In genomic region chr14:29841361-29842117, GRCm38 (mm10) we compare ENCODE assay signal across 27 mouse cellular contexts.
DNase-seq lines count a peak whose midpoint lies in the region; ATAC-seq and TF ChIP-seq lines count a peak whose summit lies in the region.
"Had no signal": no experiment of that assay in that cellular context is flagged by ENCODE, and none has a peak within 500 bp of the region (broad histone marks: within the 10 kb centered on the region; RNA-seq: fewer than 3 reads in every experiment).

No protein-coding gene starts in this region.

- H3K4me3 ChIP-seq in hindbrain, embryonic 16.5 days (ENCODE audit: low read length) = no peak overlapping the region
- no peak overlapping the region for H3K4me3 ChIP-seq in hindbrain, embryonic 14.5 days (replicated peaks; ENCODE audit: low read length)
- H3K4me3 ChIP-seq in midbrain, postnatal 0 days (ENCODE audit: low read depth, low read length) = no peak overlapping the region
- H3K4me3 ChIP-seq in midbrain, embryonic 15.5 days = no peak overlapping the region
- H3K4me3 ChIP-seq: embryonic facial prominence, embryonic 13.5 days; forebrain, embryonic 10.5 days; forebrain, embryonic 15.5 days; hindbrain, embryonic 13.5 days; kidney, embryonic 15.5 days; layer of hippocampus, adult 2 months; limb, embryonic 12.5 days; liver, embryonic 15.5 days; midbrain, embryonic 10.5 days; myocyte; neural tube, embryonic 12.5 days had no signal

- H3K27ac ChIP-seq in hindbrain, embryonic 16.5 days (ENCODE audit: low read depth, low read length) = no peak overlapping the region
- no peak overlapping the region for H3K27ac ChIP-seq in hindbrain, embryonic 14.5 days
- H3K27ac ChIP-seq in midbrain, postnatal 0 days (ENCODE audit: low read depth, low read length) = no peak overlapping the region
- H3K27ac ChIP-seq in midbrain, embryonic 15.5 days = no peak overlapping the region
- H3K27ac ChIP-seq: embryonic facial prominence, embryonic 13.5 days; forebrain, embryonic 10.5 days; forebrain, embryonic 15.5 days; hindbrain, embryonic 13.5 days; kidney, embryonic 15.5 days; layer of hippocampus, adult 2 months; limb, embryonic 12.5 days; liver, embryonic 15.5 days; midbrain, embryonic 10.5 days; neural tube, embryonic 12.5 days had no signal

- peak; percentile 71 for ATAC-seq in hindbrain, embryonic 16.5 days
- ATAC-seq in hindbrain, embryonic 14.5 days (ENCODE audit: low FRiP score) = no peak
- no peak for ATAC-seq in midbrain, postnatal 0 days (ENCODE audit: low FRiP score)
- no peak for ATAC-seq in midbrain, embryonic 15.5 days (replicated peaks)
- ATAC-seq: CD4-positive, CD25-positive, alpha-beta regulatory T cell, adult 4 months; forebrain, embryonic 15.5 days; midbrain, embryonic 16.5 days had no signal

- no peak overlapping the region for H3K9ac ChIP-seq in hindbrain, embryonic 16.5 days (ENCODE audit: low read depth, low read length)
- no peak overlapping the region for H3K9ac ChIP-seq in hindbrain, embryonic 14.5 days
- no peak overlapping the region for H3K9ac ChIP-seq in midbrain, postnatal 0 days (replicated peaks; ENCODE audit: low read length, poor library complexity, severe bottlenecking)
- no peak overlapping the region for H3K9ac ChIP-seq in midbrain, embryonic 15.5 days
- H3K9ac ChIP-seq: embryonic facial prominence, embryonic 13.5 days; forebrain, embryonic 15.5 days; hindbrain, embryonic 13.5 days; kidney, embryonic 15.5 days; limb, embryonic 12.5 days; liver, embryonic 15.5 days; lung, embryonic 14.5 days; neural tube, embryonic 12.5 days had no signal

- no peaks in the 10 kb centered on the region for H3K4me1 ChIP-seq in hindbrain, embryonic 16.5 days (ENCODE audit: control insufficient read depth, insufficient read depth, low read depth, low read length)
- no peaks in the 10 kb centered on the region for H3K4me1 ChIP-seq in hindbrain, embryonic 14.5 days (replicated peaks; ENCODE audit: control insufficient read depth, insufficient read depth, low read length)
- no peaks in the 10 kb centered on the region for H3K4me1 ChIP-seq in midbrain, postnatal 0 days (ENCODE audit: insufficient read depth, low read length)
- H3K4me1 ChIP-seq in midbrain, embryonic 15.5 days = no peaks in the 10 kb centered on the region
- H3K4me1 ChIP-seq: embryonic facial prominence, embryonic 13.5 days; forebrain, embryonic 10.5 days; forebrain, embryonic 15.5 days; hindbrain, embryonic 13.5 days; kidney, embryonic 15.5 days; limb, embryonic 12.5 days; liver, embryonic 15.5 days; midbrain, embryonic 10.5 days; neural tube, embryonic 12.5 days had no signal

- 80% methylated on average over 7 of the region's 7 CpGs for WGBS in hindbrain, embryonic 16.5 days
- WGBS in hindbrain, embryonic 14.5 days = 88% methylated on average over 7 of the region's 7 CpGs
- 89% methylated on average over 7 of the region's 7 CpGs for WGBS in midbrain, postnatal 0 days
- WGBS in midbrain, embryonic 15.5 days = 86% methylated on average over 7 of the region's 7 CpGs

- no peaks in the 10 kb centered on the region for H3K9me3 ChIP-seq in hindbrain, embryonic 16.5 days (ENCODE audit: control insufficient read depth, low read length)
- no peaks in the 10 kb centered on the region for H3K9me3 ChIP-seq in hindbrain, embryonic 14.5 days (ENCODE audit: control insufficient read depth, low read length)
- no peaks in the 10 kb centered on the region for H3K9me3 ChIP-seq in midbrain, postnatal 0 days (ENCODE audit: low read length)
- H3K9me3 ChIP-seq in midbrain, embryonic 15.5 days = no peaks in the 10 kb centered on the region
- H3K9me3 ChIP-seq: embryonic facial prominence, embryonic 13.5 days; forebrain, embryonic 10.5 days; forebrain, embryonic 15.5 days; hindbrain, embryonic 13.5 days; kidney, embryonic 15.5 days; limb, embryonic 12.5 days; liver, embryonic 15.5 days; midbrain, embryonic 10.5 days; neural tube, embryonic 12.5 days had no signal

- no peaks in the 10 kb centered on the region for H3K27me3 ChIP-seq in hindbrain, embryonic 16.5 days (replicated peaks; ENCODE audit: control insufficient read depth, insufficient read depth, low read length)
- H3K27me3 ChIP-seq in hindbrain, embryonic 14.5 days (ENCODE audit: control insufficient read depth, insufficient read depth, low read length) = no peaks in the 10 kb centered on the region
- H3K27me3 ChIP-seq in midbrain, postnatal 0 days (ENCODE audit: insufficient read depth, low read length) = no peaks in the 10 kb centered on the region
- H3K27me3 ChIP-seq in midbrain, embryonic 15.5 days (replicated peaks) = no peaks in the 10 kb centered on the region
- H3K27me3 ChIP-seq: embryonic facial prominence, embryonic 13.5 days; forebrain, embryonic 15.5 days; hindbrain, embryonic 13.5 days; kidney, embryonic 15.5 days; limb, embryonic 12.5 days; liver, embryonic 15.5 days; neural tube, embryonic 12.5 days had no signal

- no peak overlapping the region for H3K4me2 ChIP-seq in hindbrain, embryonic 16.5 days (ENCODE audit: low read length)
- no peak overlapping the region for H3K4me2 ChIP-seq in hindbrain, embryonic 14.5 days (replicated peaks)
- H3K4me2 ChIP-seq in midbrain, postnatal 0 days (ENCODE audit: low read depth, low read length, poor library complexity, severe bottlenecking) = no peak overlapping the region
- H3K4me2 ChIP-seq in midbrain, embryonic 15.5 days = no peak overlapping the region
- H3K4me2 ChIP-seq: embryonic facial prominence, embryonic 13.5 days; forebrain, embryonic 15.5 days; heart, embryonic 11.5 days; hindbrain, embryonic 13.5 days; kidney, embryonic 15.5 days; limb, embryonic 12.5 days; liver, embryonic 15.5 days; lung, embryonic 14.5 days; neural tube, embryonic 12.5 days had no signal

- peak; percentile 74 to 80 for DNase-seq in cerebellum, postnatal 14 days
- DNase-seq in cerebellum, adult 18-20 months = no peak
- no peak for DNase-seq in hindbrain, embryonic 14.5 days (ENCODE audit: low spot score)
- peak; percentile 53 for DNase-seq in midbrain, postnatal 0 days (ENCODE audit: low spot score)
- DNase-seq in spleen, adult 18-20 months = no peak
- DNase-seq: cerebellum, adult 2 months; gastrocnemius, postnatal 14 days; heart, postnatal 36 days; kidney, adult 18-20 months; lung, embryonic 14.5 days; thymus, postnatal 14 days had no signal

- H3K36me3 ChIP-seq in hindbrain, embryonic 16.5 days (ENCODE audit: control insufficient read depth, insufficient read depth, low read length) = no peaks in the 10 kb centered on the region
- no peaks in the 10 kb centered on the region for H3K36me3 ChIP-seq in hindbrain, embryonic 14.5 days (replicated peaks; ENCODE audit: control insufficient read depth, insufficient read depth)
- no peaks in the 10 kb centered on the region for H3K36me3 ChIP-seq in midbrain, postnatal 0 days (ENCODE audit: insufficient read depth, low read length)
- H3K36me3 ChIP-seq in midbrain, embryonic 15.5 days (replicated peaks) = no peaks in the 10 kb centered on the region
- H3K36me3 ChIP-seq: embryonic facial prominence, embryonic 13.5 days; forebrain, embryonic 10.5 days; forebrain, embryonic 15.5 days; hindbrain, embryonic 13.5 days; kidney, embryonic 15.5 days; limb, embryonic 12.5 days; liver, embryonic 15.5 days; midbrain, embryonic 10.5 days; neural tube, embryonic 12.5 days had no signal

- TF ChIP-seq CTCF in midbrain, postnatal 0 days (IDR thresholded peaks at IDR 0.05) = no peak

Comparison
In these comparisons a context has a peak if more than half of its experiments do, and no peak if none do; other contexts are left out.
1. DNase-seq: peak in cerebellum, postnatal 14 days (2 of 2) and midbrain, postnatal 0 days (single experiment); none in cerebellum, adult 18-20 months (0 of 2), hindbrain, embryonic 14.5 days (single experiment) and spleen, adult 18-20 months (0 of 2).